Mouse (Mus musculus) hindbrain, embryonic 10.5 days (tissue): ENCODE data around the gene Zfp568. TPM values are rescaled to one million over a fixed set of nuclear protein-coding genes. Genes with fewer than 3 reads are reported as not detected.
"Not testable (repeated sequence)": the region's sequence is repeated elsewhere in the genome, so short reads cannot be mapped to it uniquely, and the experiment has no call there.

Experiments
- DNase-seq: peaks from one replicate; pipeline ENCODE4 v3.0.0-alpha.2; 2017; ENCODE audit warnings: low spot score
- H3K27ac ChIP-seq: fragments of 300-500 bp; sonication (generic); 2 replicates; pipeline ENCODE4 v1.5.1; 2016; ENCODE audit warnings: mild to moderate bottlenecking, moderate library complexity
- H3K27me3 ChIP-seq: fragments of 300-500 bp; sonication (generic); 2 replicates; pipeline ENCODE4 v1.6.1; 2016; ENCODE audit warnings: mild to moderate bottlenecking; ENCODE audit not compliant: poor library complexity, insufficient read depth, severe bottlenecking
- H3K36me3 ChIP-seq: fragments of 300-500 bp; sonication (generic); 2 replicates; pipeline ENCODE4 v1.6.1; 2016; ENCODE audit warnings: mild to moderate bottlenecking, moderate library complexity
- H3K4me1 ChIP-seq: fragments of 300-500 bp; sonication (generic); replicated peaks from 2 replicates; pipeline ENCODE4 v1.6.1; 2016; ENCODE audit warnings: mild to moderate bottlenecking
- H3K4me3 ChIP-seq: fragments of 300-500 bp; sonication (generic); 2 replicates; pipeline ENCODE4 v1.5.1; 2016; ENCODE audit warnings: mild to moderate bottlenecking, moderate library complexity
- H3K9me3 ChIP-seq: fragments of 300-500 bp; sonication (generic); 2 replicates; pipeline ENCODE4 v1.6.1; 2016; ENCODE audit warnings: mild to moderate bottlenecking, moderate library complexity
- WGBS: fragments of 180-500 bp; shearing (Covaris S2); methylation state at CpG from one replicate; pipeline ENCODE4 v1.1.7; 2016; 5-methylcytosine and 5-hydroxymethylcytosine counted together
- polyA plus RNA-seq: library from polyadenylated mRNA; unstranded; fragments of >200 nt; fragmentation: Nextera tagmentation; extraction: Ambion mirVana; gene quantifications from 2 replicates; pipeline ENCODE4 v1.2.1, GENCODE M21; 2016

Zfp568 gene
- polyA plus RNA-seq, 1 experiment from 2014 or later = 18.0 TPM

DNA sequence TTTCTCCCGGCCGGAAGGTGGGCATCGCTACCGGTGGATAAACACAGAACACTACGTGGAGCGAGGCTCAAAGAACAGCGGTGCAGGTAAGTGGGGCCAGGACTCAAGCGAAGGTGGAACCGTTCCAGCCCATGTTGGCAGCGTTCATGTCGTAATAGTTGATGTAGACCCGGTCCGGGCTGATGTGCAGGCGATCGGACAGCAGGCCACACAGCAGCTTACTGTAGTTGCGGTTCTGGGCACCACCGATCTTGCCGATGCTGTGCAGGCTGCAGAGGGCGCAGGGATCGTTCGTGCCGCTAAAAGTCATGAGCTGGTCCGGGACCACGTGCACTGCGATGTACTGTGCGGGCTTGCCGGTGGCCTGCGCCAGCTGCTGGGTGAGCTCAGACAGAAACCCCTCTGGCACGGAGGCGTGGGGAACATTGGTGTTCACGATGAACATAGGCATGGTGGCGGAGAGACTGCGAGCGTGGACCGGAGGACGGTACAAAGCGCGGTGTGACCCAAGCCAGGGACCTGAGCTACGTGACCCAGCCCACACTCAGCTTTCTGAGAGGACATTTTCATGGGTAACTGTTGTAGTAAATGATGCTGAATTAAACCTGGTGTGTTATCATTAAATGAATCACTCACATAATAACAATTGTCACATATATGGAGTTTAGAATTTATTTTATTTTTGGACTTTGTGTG lies 18.5 kb upstream of the Zfp568 start:
- H3K36me3 ChIP-seq, H3K4me3 ChIP-seq, H3K4me1 ChIP-seq, DNase-seq, H3K9me3 ChIP-seq, H3K27me3 ChIP-seq, H3K27ac ChIP-seq: not testable (repeated sequence)
- 51% methylated on average over 39 of the region's 39 CpGs for WGBS

DNA sequence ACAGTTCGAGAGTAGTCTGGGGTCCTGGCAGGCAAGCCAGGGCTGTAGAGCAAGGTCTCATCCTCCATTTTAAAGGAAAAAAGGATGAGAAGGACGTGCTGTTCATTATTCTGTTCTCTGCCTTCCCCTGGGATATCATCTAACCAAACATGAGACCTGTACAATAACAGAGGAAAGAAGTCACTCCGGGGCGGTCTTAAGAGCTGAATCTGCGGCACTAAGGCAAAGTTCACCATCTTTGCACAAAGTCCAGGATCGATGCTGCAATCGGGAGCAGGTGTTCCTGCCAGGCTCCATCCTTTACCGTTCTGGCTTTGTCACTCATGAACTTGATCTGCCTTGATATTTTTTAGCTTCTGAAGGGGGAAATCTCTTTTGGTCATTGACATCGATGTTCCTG lies 13.1 kb upstream of the Zfp568 start:
- 89% methylated on average over 9 of the region's 9 CpGs for WGBS
- Histone ChIP-seq H3K4me3 (no peak overlapping the region), H3K4me1 (no peaks in the 10 kb centered on the region), H3K27ac (no peak overlapping the region), H3K27me3 (no peaks in the 10 kb centered on the region), H3K36me3 (no peaks in the 10 kb centered on the region), H3K9me3 (peaks cover 8% of the 10 kb centered on the region; the same call in 1 of the 2 replicates)
- no peak for DNase-seq

DNA sequence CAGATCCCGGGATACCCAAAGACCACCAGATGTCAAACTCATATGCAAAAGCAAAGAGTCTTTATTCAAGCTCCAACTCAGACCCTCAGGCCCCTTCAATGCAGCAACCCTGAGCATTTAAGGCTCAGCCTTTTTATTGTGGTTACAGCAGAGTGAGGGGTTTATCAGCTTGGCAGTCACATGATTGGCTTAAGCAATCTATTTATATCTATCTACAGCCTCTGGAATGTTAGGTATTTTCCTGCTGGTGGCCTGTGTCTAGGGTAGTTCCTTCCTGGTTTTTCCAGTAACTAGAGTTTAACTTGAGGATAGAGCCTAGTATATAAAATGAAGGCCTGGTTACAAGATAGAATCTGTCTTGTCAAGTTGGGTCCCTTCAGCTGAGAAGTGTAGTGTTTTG lies 3.0 kb upstream of the Zfp568 start:
- no peak for DNase-seq
- Histone ChIP-seq H3K27ac (no peak overlapping the region), H3K4me3 (no peak overlapping the region), H3K4me1 (peaks cover 29% of the 10 kb centered on the region), H3K36me3 (peaks cover 4% of the 10 kb centered on the region), H3K27me3 (no peaks in the 10 kb centered on the region), H3K9me3 (no peaks in the 10 kb centered on the region; the same call in 1 of the 2 replicates)
- 95% methylated on average over 1 of the region's 1 CpGs for WGBS

DNA sequence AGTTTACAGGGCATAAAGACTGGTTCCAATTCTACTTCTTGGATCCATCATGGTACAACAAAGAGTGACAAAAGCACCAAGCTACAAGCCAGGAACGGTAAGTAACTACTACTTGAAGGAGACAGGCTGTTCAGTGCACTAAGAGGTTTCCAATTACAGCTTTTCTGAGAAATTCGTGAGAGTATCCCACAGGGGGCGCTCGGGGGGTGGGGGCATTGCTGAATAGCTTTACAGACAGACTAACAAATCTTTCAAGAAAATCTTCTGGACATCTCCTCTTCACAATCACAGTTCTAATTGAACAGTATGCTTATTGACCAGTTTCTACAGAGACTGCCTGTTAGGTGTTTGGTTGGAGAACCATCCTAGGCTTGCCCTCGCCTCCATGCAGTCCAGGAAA lies 2.3 kb upstream of the Zfp568 start:
- Histone ChIP-seq H3K9me3 (no peaks in the 10 kb centered on the region; the same call in 1 of the 2 replicates), H3K4me1 (peaks cover 29% of the 10 kb centered on the region), H3K27me3 (no peaks in the 10 kb centered on the region), H3K36me3 (peaks cover 11% of the 10 kb centered on the region), H3K4me3 (no peak overlapping the region), H3K27ac (no peak overlapping the region)
- DNase-seq = no peak
- 58% methylated on average over 5 of the region's 5 CpGs for WGBS

DNA sequence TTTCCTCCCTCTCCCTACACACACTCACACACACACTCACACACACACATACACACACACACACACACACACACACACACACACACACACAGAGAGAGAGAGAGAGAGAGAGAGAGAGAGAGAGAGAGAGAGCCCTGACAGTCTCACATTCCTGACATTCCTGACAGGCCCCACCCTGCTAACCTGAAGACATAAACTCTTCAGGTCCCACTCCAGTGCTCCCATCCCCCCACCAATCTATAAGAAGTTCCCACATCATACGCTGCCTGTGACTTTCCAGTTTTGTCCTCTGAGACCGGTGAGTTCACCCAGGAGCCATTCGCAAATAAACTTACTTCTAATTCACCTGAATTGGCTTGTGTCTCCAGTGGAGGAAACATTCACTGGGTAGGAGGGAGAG lies 1.9 kb upstream of the Zfp568 start:
- H3K27me3 ChIP-seq = no peaks in the 10 kb centered on the region
- no peak overlapping the region for H3K4me3 ChIP-seq
- no peaks in the 10 kb centered on the region; the same call in 1 of the 2 replicates for H3K9me3 ChIP-seq
- no peak overlapping the region for H3K27ac ChIP-seq
- no peak for DNase-seq
- H3K4me1 ChIP-seq = peaks cover 29% of the 10 kb centered on the region
- H3K36me3 ChIP-seq = peaks cover 14% of the 10 kb centered on the region
- 92% methylated on average over 3 of the region's 3 CpGs for WGBS

DNA sequence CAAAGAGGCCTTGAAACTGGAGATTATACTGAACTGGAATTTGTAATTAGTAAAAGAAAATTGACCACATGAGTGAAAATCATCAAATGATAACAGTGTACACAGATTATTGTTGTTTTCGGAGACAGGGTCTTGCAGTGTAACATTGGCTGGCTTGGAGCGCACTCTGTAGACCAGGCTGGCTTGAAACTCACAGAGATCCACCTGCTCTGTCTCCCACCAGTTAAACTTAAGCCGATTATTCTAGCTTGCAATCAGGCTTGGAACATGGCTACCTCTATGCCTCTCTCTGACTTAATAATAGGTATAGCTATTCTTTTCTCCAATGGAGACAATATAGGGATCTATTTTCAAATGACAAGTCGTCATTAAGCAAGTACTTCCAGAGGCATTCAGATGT lies 1.4 kb upstream of the Zfp568 start:
- peaks cover 19% of the 10 kb centered on the region for H3K36me3 ChIP-seq
- H3K4me3 ChIP-seq = peak overlapping the region; percentile 87
- H3K27ac ChIP-seq = no peak overlapping the region
- H3K9me3 ChIP-seq = no peaks in the 10 kb centered on the region; the same call in 1 of the 2 replicates
- no peak for DNase-seq
- WGBS = 84% methylated on average over 4 of the region's 4 CpGs
- H3K27me3 ChIP-seq = no peaks in the 10 kb centered on the region
- peaks cover 29% of the 10 kb centered on the region for H3K4me1 ChIP-seq

DNA sequence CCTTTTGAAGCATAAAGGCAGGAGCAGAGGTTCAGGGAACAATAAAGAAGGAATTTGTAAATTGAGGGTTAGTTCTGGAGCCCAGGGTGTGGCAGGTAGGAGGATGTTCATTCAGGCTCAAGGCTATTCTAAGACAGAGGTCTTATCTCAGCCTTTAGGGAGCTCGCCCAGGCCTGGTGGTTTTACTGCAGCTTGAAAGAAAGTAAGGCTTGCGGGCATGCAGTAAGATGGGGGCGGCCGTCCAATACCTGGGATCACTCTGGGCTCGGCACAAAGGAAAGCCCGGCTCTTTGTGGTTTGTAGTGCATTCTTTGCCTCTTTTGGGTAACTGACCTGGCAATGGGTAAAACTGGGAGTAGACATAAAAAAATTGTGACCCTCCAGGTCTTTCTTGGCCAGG lies 824 bp upstream of the Zfp568 start:
- DNase-seq = peak; percentile 21
- Histone ChIP-seq H3K4me3 (peak overlapping the region; percentile 87), H3K27ac (peak overlapping the region; percentile 97), H3K27me3 (no peaks in the 10 kb centered on the region), H3K36me3 (peaks cover 25% of the 10 kb centered on the region), H3K4me1 (peaks cover 29% of the 10 kb centered on the region), H3K9me3 (no peaks in the 10 kb centered on the region; the same call in 1 of the 2 replicates)
- WGBS = 28% methylated on average over 6 of the region's 6 CpGs

DNA sequence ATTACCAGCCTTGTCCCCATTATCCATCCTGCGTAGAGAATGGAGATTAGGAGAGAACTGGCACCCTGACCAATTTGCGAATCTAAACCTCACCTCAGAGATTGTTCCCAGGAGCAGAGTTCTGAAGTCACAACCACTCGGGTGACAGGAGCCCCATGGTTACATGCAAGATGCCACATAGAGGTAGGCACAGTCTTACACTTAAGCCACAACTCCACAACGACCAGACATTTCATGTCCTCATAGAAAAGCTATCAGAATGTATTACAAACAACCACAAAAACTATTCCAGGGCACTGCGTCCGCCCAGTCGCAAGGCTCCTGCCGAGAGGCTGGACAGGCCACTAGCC lies 440 bp upstream of the Zfp568 start:
- no peak for DNase-seq
- H3K27me3 ChIP-seq = no peaks in the 10 kb centered on the region
- peaks cover 29% of the 10 kb centered on the region for H3K4me1 ChIP-seq
- WGBS = 1% methylated on average over 8 of the region's 8 CpGs
- peaks cover 28% of the 10 kb centered on the region for H3K36me3 ChIP-seq
- H3K9me3 ChIP-seq = no peaks in the 10 kb centered on the region; the same call in 1 of the 2 replicates
- H3K27ac ChIP-seq = peak overlapping the region; percentile 97
- H3K4me3 ChIP-seq = peak overlapping the region; percentile 87

DNA sequence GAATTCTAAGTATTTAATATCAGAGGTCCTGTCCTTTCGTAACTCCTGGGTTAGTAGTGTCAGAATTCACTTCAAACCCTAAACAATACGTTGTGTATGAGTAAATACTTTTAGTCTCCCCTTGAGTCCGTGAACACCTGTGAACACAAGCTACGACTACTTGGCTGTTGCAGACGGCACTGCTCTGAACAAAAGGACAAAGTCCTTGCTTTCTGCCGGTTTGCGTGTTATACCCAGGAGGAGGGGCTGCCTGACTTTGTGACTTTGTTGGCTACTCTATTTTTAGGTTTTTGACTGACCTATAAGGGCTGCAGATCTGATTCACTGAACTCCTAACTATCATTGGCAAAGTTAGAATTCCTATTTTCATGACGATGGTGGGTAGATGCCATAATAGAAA lies 2.3 kb downstream of the Zfp568 start:
- peaks cover 29% of the 10 kb centered on the region for H3K4me1 ChIP-seq
- DNase-seq = no peak
- 95% methylated on average over 8 of the region's 8 CpGs for WGBS
- peak overlapping the region; percentile 16; the same call in 1 of the 2 replicates for H3K4me3 ChIP-seq
- H3K9me3 ChIP-seq = no peaks in the 10 kb centered on the region
- peaks cover 52% of the 10 kb centered on the region for H3K36me3 ChIP-seq
- no peak overlapping the region for H3K27ac ChIP-seq
- H3K27me3 ChIP-seq = no peaks in the 10 kb centered on the region

DNA sequence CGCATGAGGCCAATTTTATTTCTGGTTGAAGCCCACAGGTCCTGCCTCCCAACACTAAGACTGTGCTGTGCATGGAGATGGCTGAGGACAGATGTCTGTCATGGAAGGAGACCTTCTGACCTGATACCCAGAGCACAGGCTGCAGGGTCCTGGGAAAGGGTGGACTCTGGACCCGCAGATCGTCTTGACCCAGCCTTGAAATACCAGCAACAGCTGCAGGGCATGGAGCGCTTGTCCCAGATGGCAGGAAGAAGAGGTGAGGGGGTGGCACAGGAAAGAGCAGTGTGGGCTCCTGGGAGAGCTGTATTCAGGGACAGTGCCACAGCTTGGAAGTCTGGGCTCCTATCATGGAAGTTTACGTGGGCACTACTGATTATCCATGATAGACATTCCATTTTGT lies 3.8 kb downstream of the Zfp568 start:
- H3K36me3 ChIP-seq = peaks cover 67% of the 10 kb centered on the region

DNA sequence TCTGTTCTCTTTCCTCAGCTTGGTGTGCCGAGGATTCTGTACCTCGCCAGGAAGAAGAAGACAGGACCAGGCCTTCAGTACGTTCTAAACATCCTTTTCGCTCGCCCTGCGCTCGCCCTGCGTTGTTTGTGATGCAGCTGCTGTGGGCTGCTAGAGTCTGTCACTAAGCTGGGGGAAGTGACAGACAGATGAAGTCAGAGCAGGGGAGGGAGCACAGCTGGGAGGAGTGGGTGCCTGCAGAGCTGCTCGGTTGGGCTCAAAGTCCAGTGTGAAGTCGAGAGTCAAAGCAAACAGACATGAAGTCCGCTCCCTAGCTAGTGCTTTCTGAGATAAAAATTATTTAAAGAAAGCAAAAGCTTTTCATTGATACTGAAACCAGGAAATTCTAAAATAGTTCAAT lies 5.3 kb downstream of the Zfp568 start:
- Histone ChIP-seq H3K4me3 (no peak overlapping the region), H3K4me1 (peaks cover 11% of the 10 kb centered on the region), H3K36me3 (peaks cover 81% of the 10 kb centered on the region), H3K27ac (no peak overlapping the region), H3K9me3 (peaks cover 4% of the 10 kb centered on the region; the same call in 1 of the 2 replicates), H3K27me3 (no peaks in the 10 kb centered on the region)
- no peak for DNase-seq
- 86% methylated on average over 11 of the region's 11 CpGs for WGBS

More for the DNA sequence above, 3.8 kb downstream of the Zfp568 start:
- 90% methylated on average over 5 of the region's 5 CpGs for WGBS
- DNase-seq = no peak
- H3K4me3 ChIP-seq = 0 out of 2 replicates have a peak overlapping the region, but pooled peaks have one; percentile 2
- H3K9me3 ChIP-seq = no peaks in the 10 kb centered on the region
- H3K4me1 ChIP-seq = peaks cover 19% of the 10 kb centered on the region
- no peak overlapping the region for H3K27ac ChIP-seq
- no peaks in the 10 kb centered on the region for H3K27me3 ChIP-seq

DNA sequence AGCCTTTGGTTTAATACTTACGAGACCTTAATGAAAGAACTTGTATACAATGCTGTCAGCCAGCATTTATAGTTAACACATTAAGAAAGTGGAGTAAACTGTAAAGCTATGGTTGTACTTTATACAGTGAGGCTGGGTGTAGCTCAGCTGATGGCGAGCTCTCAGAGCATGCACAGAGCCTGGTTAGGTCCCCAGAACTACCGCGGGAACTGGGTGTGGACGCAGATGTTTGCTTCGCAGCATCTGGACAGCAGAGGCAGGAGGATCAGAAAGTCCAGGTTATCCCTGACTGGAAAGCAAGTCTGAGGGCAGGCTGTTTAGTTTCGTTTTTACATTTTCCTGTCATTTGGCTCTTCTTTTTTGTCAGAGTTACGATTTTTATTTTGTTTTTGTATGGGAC lies 8.9 kb downstream of the Zfp568 start:
- H3K9me3 ChIP-seq = peaks cover 4% of the 10 kb centered on the region; the same call in 1 of the 2 replicates
- DNase-seq = no peak
- H3K27ac ChIP-seq = no peak overlapping the region
- H3K27me3 ChIP-seq = no peaks in the 10 kb centered on the region
- 95% methylated on average over 8 of the region's 8 CpGs for WGBS
- H3K36me3 ChIP-seq = peaks cover 93% of the 10 kb centered on the region
- H3K4me1 ChIP-seq = no peaks in the 10 kb centered on the region
- H3K4me3 ChIP-seq = no peak overlapping the region

DNA sequence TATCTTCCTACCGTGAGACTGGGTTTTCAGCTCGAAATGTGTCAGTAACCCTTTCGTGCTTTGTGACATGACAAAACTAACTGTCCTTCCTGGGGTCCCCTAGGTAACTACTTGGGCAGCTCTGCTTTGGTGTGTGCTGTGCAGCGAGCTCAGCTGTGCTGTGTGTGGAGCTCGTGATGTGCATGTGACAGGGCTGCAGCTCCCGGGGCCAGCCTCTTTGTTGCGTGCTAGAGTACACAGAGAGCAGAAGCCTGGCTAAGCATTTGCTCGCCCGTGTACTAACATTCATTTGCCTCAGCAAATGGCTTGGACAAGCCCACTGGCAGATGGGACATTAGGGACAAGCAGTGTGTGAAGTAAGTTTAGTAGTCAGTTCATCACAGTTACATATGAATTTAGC lies 9.6 kb downstream of the Zfp568 start:
- 95% methylated on average over 9 of the region's 9 CpGs for WGBS
- H3K27me3 ChIP-seq = no peaks in the 10 kb centered on the region
- H3K36me3 ChIP-seq = peaks cover 94% of the 10 kb centered on the region
- no peaks in the 10 kb centered on the region for H3K4me1 ChIP-seq
- no peak for DNase-seq
- peaks cover 4% of the 10 kb centered on the region; the same call in 1 of the 2 replicates for H3K9me3 ChIP-seq
- no peak overlapping the region for H3K4me3 ChIP-seq
- no peak overlapping the region for H3K27ac ChIP-seq
